Mouse (Mus musculus) liver, embryonic 14.5 days (tissue): ENCODE measurements around the gene Fxyd1.

Experiments used
- CTCF ChIP-seq: IDR thresholded peaks from 2 replicates; pipeline ENCODE4 v1.5.1; 2016; ENCODE audit warnings: antibody characterized with exemption, low read depth, control low read depth
- EP300 ChIP-seq: IDR thresholded peaks from 2 replicates; pipeline ENCODE4 v1.6.1; 2016; ENCODE audit warnings: antibody characterized with exemption, low read depth

- TF ChIP-seq CTCF (no peak), EP300 (no peak)
Measured at GRCm38 (mm10) chr7:31067836-31068235, 10.8 kb upstream of the Fxyd1 start.
